14 mouse cellular contexts compared by ENCODE assay signal in genomic region chr12:57184401-57185147, GRCm38 (mm10). TPM values are rescaled to one million over a fixed set of nuclear protein-coding genes. Genes with fewer than 3 reads are reported as not detected.
DNase-seq lines count a peak whose midpoint lies in the region; ATAC-seq and TF ChIP-seq lines count a peak whose summit lies in the region.
"Had no signal": no experiment of that assay in that cellular context is flagged by ENCODE, and none has a peak within 500 bp of the region (broad histone marks: within the 10 kb centered on the region; RNA-seq: fewer than 3 reads in every experiment).

No protein-coding gene starts in this region.

- no peaks in the 10 kb centered on the region for H3K9me3 ChIP-seq in midbrain, postnatal 0 days (ENCODE audit: low read length)
- no peaks in the 10 kb centered on the region for H3K9me3 ChIP-seq in midbrain, embryonic 15.5 days
- H3K9me3 ChIP-seq in erythroblast, embryonic 14.5 days (ENCODE audit: control insufficient read depth, low read length) = no peaks in the 10 kb centered on the region
- no peaks in the 10 kb centered on the region for H3K9me3 ChIP-seq in intestine, embryonic 16.5 days (ENCODE audit: control insufficient read depth, low read length)
- H3K9me3 ChIP-seq: heart, embryonic 15.5 days; limb, embryonic 15.5 days had no signal

- peak; percentile 59 for TF ChIP-seq CTCF in heart, adult 2 months (IDR thresholded peaks at IDR 0.05)
- peak; percentile 71 for TF ChIP-seq CTCF in midbrain, postnatal 0 days (IDR thresholded peaks at IDR 0.05)

- intact Hi-C loops in heart, adult 2 months (cut with DNase I) = loop anchor here (5.0 to 10.0 kb wide), 2 partner anchors 197 to 500 kb away; no protein-coding TSS in a partner anchor

- ATAC-seq in midbrain, postnatal 0 days (ENCODE audit: low FRiP score) = no peak
- ATAC-seq in midbrain, embryonic 15.5 days (replicated peaks) = no peak
- peak; percentile 62 for ATAC-seq in megakaryocyte-erythroid progenitor cell, adult 5-6 weeks (replicated peaks; ENCODE audit: low FRiP score, low TSS enrichment, poor library complexity, severe bottlenecking)
- no peak for ATAC-seq in intestine, embryonic 16.5 days
- ATAC-seq: forebrain, embryonic 16.5 days had no signal

- no peaks in the 10 kb centered on the region for H3K36me3 ChIP-seq in heart, adult 2 months (ENCODE audit: control insufficient read depth, insufficient read depth, low read length)
- no peaks in the 10 kb centered on the region for H3K36me3 ChIP-seq in midbrain, postnatal 0 days (ENCODE audit: insufficient read depth, low read length)
- no peaks in the 10 kb centered on the region for H3K36me3 ChIP-seq in midbrain, embryonic 15.5 days (replicated peaks)
- peaks cover 12% of the 10 kb centered on the region for H3K36me3 ChIP-seq in erythroblast, embryonic 14.5 days (ENCODE audit: control insufficient read depth)
- H3K36me3 ChIP-seq in intestine, embryonic 16.5 days (ENCODE audit: control insufficient read depth, insufficient read depth, low read length) = no peaks in the 10 kb centered on the region
- H3K36me3 ChIP-seq: heart, embryonic 15.5 days; limb, embryonic 15.5 days had no signal

- peaks cover 1% of the 10 kb centered on the region for H3K4me1 ChIP-seq in heart, adult 2 months (ENCODE audit: control insufficient read depth, insufficient read depth, low read length)
- H3K4me1 ChIP-seq in midbrain, postnatal 0 days (ENCODE audit: insufficient read depth, low read length) = no peaks in the 10 kb centered on the region
- H3K4me1 ChIP-seq in midbrain, embryonic 15.5 days = peaks cover 3% of the 10 kb centered on the region
- H3K4me1 ChIP-seq in erythroblast, embryonic 14.5 days (ENCODE audit: control insufficient read depth) = peaks cover 58% of the 10 kb centered on the region
- H3K4me1 ChIP-seq in intestine, embryonic 16.5 days (ENCODE audit: control insufficient read depth, insufficient read depth, low read length) = no peaks in the 10 kb centered on the region

- H3K79me2 ChIP-seq in heart, adult 2 months (replicated peaks; ENCODE audit: control insufficient read depth, insufficient read depth, low read length) = no peaks in the 10 kb centered on the region

- no peak overlapping the region for H3K27ac ChIP-seq in heart, adult 2 months
- no peak overlapping the region for H3K27ac ChIP-seq in midbrain, postnatal 0 days (ENCODE audit: low read depth, low read length)
- no peak overlapping the region for H3K27ac ChIP-seq in midbrain, embryonic 15.5 days
- no peak overlapping the region for H3K27ac ChIP-seq in intestine, embryonic 16.5 days (ENCODE audit: low read length)
- H3K27ac ChIP-seq: heart, embryonic 15.5 days; limb, embryonic 15.5 days had no signal

- TF ChIP-seq POLR2A in heart, adult 2 months (IDR thresholded peaks at IDR 0.05; ENCODE audit: insufficient read depth, low read depth, low read length) = no peak

- no peak overlapping the region for H3K9ac ChIP-seq in heart, adult 2 months (ENCODE audit: low read depth, low read length)
- no peak overlapping the region for H3K9ac ChIP-seq in midbrain, postnatal 0 days (replicated peaks; ENCODE audit: low read length, poor library complexity, severe bottlenecking)
- no peak overlapping the region for H3K9ac ChIP-seq in midbrain, embryonic 15.5 days
- no peak overlapping the region for H3K9ac ChIP-seq in intestine, embryonic 16.5 days (ENCODE audit: low read depth, low read length)
- H3K9ac ChIP-seq: heart, embryonic 15.5 days; limb, embryonic 15.5 days had no signal

- TF ChIP-seq EP300 in heart, adult 2 months (IDR thresholded peaks at IDR 0.05; ENCODE audit: insufficient read depth, low read depth, low read length) = no peak

- H3K4me2 ChIP-seq in midbrain, postnatal 0 days (ENCODE audit: low read depth, low read length, poor library complexity, severe bottlenecking) = no peak overlapping the region
- no peak overlapping the region for H3K4me2 ChIP-seq in midbrain, embryonic 15.5 days
- H3K4me2 ChIP-seq in intestine, embryonic 16.5 days (ENCODE audit: low read depth, low read length) = no peak overlapping the region
- H3K4me2 ChIP-seq: heart, embryonic 15.5 days; limb, embryonic 15.5 days had no signal

- WGBS in heart, adult 2 months = 50% methylated on average over 2 of the region's 2 CpGs
- 53% methylated on average over 2 of the region's 2 CpGs for WGBS in midbrain, postnatal 0 days
- WGBS in midbrain, embryonic 15.5 days = 53% methylated on average over 2 of the region's 2 CpGs
- 59% methylated on average over 2 of the region's 2 CpGs for WGBS in intestine, embryonic 16.5 days

- no peak overlapping the region for H3K4me3 ChIP-seq in heart, adult 2 months
- H3K4me3 ChIP-seq in midbrain, postnatal 0 days (ENCODE audit: low read depth, low read length) = no peak overlapping the region
- no peak overlapping the region for H3K4me3 ChIP-seq in midbrain, embryonic 15.5 days
- peak overlapping the region; percentile 23 for H3K4me3 ChIP-seq in erythroblast, embryonic 14.5 days (replicated peaks)
- H3K4me3 ChIP-seq in intestine, embryonic 16.5 days (ENCODE audit: low read length) = no peak overlapping the region
- H3K4me3 ChIP-seq: heart, embryonic 15.5 days; limb, embryonic 15.5 days had no signal

- DNase-seq in heart, adult 2 months = no peak
- DNase-seq in heart, postnatal 4 days = no peak
- DNase-seq in midbrain, postnatal 0 days (ENCODE audit: low spot score) = peak; percentile 24
- DNase-seq in layer of hippocampus, adult 18-20 months (ENCODE audit: low spot score in 2 of 2) = no peak
- DNase-seq: cerebellum, adult 2 months; gastrocnemius, postnatal 36 days; thymus, postnatal 36 days had no signal

- H3K27me3 ChIP-seq in heart, adult 2 months (ENCODE audit: control insufficient read depth, insufficient read depth, low read length) = no peaks in the 10 kb centered on the region
- no peaks in the 10 kb centered on the region for H3K27me3 ChIP-seq in midbrain, postnatal 0 days (ENCODE audit: insufficient read depth, low read length)
- no peaks in the 10 kb centered on the region for H3K27me3 ChIP-seq in midbrain, embryonic 15.5 days (replicated peaks)
- no peaks in the 10 kb centered on the region for H3K27me3 ChIP-seq in erythroblast, embryonic 14.5 days (ENCODE audit: control insufficient read depth)
- H3K27me3 ChIP-seq in intestine, embryonic 16.5 days (replicated peaks; ENCODE audit: control insufficient read depth, insufficient read depth, low read length) = peaks cover 4% of the 10 kb centered on the region; the same call in 1 of the 2 replicates

RNA-seq across cellular contexts. Expression of gene Slc25a21, which starts 12.7 kb away (rescaled TPM):
- under 1 TPM; 0.34 to 0.66 TPM for total RNA-seq in heart, adult 2 months (2021)
- polyA plus RNA-seq in heart, adult 2 months (2012; rRNA removed) = 0.06 TPM in 1 of 2 replicates, not detected in the other
- under 1 TPM; 0.17 to 0.54 TPM for total RNA-seq in heart, postnatal 4 days (2021)
- total RNA-seq in midbrain, postnatal 0 days (2014; rRNA removed) = not detected in 2 replicates
- 0.11 and 0.12 TPM in 2 replicates for polyA plus RNA-seq in midbrain, postnatal 0 days (2015; fragmentation: Nextera tagmentation; extraction: Ambion mirVana)
- 0.12 and 0.46 TPM in 2 replicates for polyA plus RNA-seq in midbrain, embryonic 15.5 days (2015; fragmentation: Nextera tagmentation; extraction: Ambion mirVana)
- polyA plus RNA-seq in erythroblast, embryonic 14.5 days (2012) = 4.3 and 5.0 TPM in 2 replicates
- total RNA-seq in megakaryocyte-erythroid progenitor cell, adult 5-6 weeks (2014; fragmentation: Nextera tagmentation) = 82.8 and 87.5 TPM in 2 replicates
- total RNA-seq in megakaryocyte-erythroid progenitor cell, adult 5-6 weeks (2017) = 89.5 and 97.5 TPM in 2 replicates
- polyA plus RNA-seq in intestine, embryonic 16.5 days (2015; fragmentation: Nextera tagmentation; extraction: Ambion mirVana) = 0.21 and 0.71 TPM in 2 replicates
- total RNA-seq in layer of hippocampus, adult 18-20 months (2021) = under 1 TPM; 0.32 to 0.89 TPM
- polyA plus RNA-seq: forebrain, embryonic 16.5 days had no signal

RNA-seq across cellular contexts. Expression of gene Prps1l3, which starts 45.6 kb away (rescaled TPM):
- total RNA-seq in heart, adult 2 months (2021) = 10 to 100 TPM; 18.5 to 20.4 TPM
- 5.8 and 13.1 TPM in 2 replicates for polyA plus RNA-seq in heart, adult 2 months (2012; rRNA removed)
- 10 to 100 TPM; 20.6 to 22.4 TPM for total RNA-seq in heart, postnatal 4 days (2021)
- total RNA-seq in midbrain, postnatal 0 days (2014; rRNA removed) = 17.3 and 20.3 TPM in 2 replicates
- 13.7 TPM in 2 replicates for polyA plus RNA-seq in midbrain, postnatal 0 days (2015; fragmentation: Nextera tagmentation; extraction: Ambion mirVana)
- 28.7 and 30.7 TPM in 2 replicates for polyA plus RNA-seq in midbrain, embryonic 15.5 days (2015; fragmentation: Nextera tagmentation; extraction: Ambion mirVana)
- 0.31 and 0.80 TPM in 2 replicates for polyA plus RNA-seq in erythroblast, embryonic 14.5 days (2012)
- 58.3 and 61.3 TPM in 2 replicates for total RNA-seq in megakaryocyte-erythroid progenitor cell, adult 5-6 weeks (2014; fragmentation: Nextera tagmentation)
- total RNA-seq in megakaryocyte-erythroid progenitor cell, adult 5-6 weeks (2017) = 138 and 146 TPM in 2 replicates
- 54.2 and 59.2 TPM in 2 replicates for polyA plus RNA-seq in intestine, embryonic 16.5 days (2015; fragmentation: Nextera tagmentation; extraction: Ambion mirVana)
- 10 to 100 TPM; 17.6 to 19.1 TPM for total RNA-seq in layer of hippocampus, adult 18-20 months (2021)

RNA-seq across cellular contexts. Expression of gene Mipol1, which starts 45.7 kb away (rescaled TPM):
- total RNA-seq in heart, adult 2 months (2021) = 1 to 10 TPM; 4.1 to 4.5 TPM
- 1.3 and 1.5 TPM in 2 replicates for polyA plus RNA-seq in heart, adult 2 months (2012; rRNA removed)
- 1 to 10 TPM; 8.5 TPM for total RNA-seq in heart, postnatal 4 days (2021)
- 1.9 and 4.0 TPM in 2 replicates for total RNA-seq in midbrain, postnatal 0 days (2014; rRNA removed)
- polyA plus RNA-seq in midbrain, postnatal 0 days (2015; fragmentation: Nextera tagmentation; extraction: Ambion mirVana) = 3.5 and 4.1 TPM in 2 replicates
- 4.3 and 4.6 TPM in 2 replicates for polyA plus RNA-seq in midbrain, embryonic 15.5 days (2015; fragmentation: Nextera tagmentation; extraction: Ambion mirVana)
- polyA plus RNA-seq in erythroblast, embryonic 14.5 days (2012) = 0.08 TPM in 2 replicates
- 6.0 and 20.2 TPM in 2 replicates for total RNA-seq in megakaryocyte-erythroid progenitor cell, adult 5-6 weeks (2014; fragmentation: Nextera tagmentation)
- 15.4 and 25.6 TPM in 2 replicates for total RNA-seq in megakaryocyte-erythroid progenitor cell, adult 5-6 weeks (2017)
- polyA plus RNA-seq in intestine, embryonic 16.5 days (2015; fragmentation: Nextera tagmentation; extraction: Ambion mirVana) = 7.2 and 9.9 TPM in 2 replicates
- total RNA-seq in layer of hippocampus, adult 18-20 months (2021) = 1 to 10 TPM; 6.0 to 7.4 TPM

Comparison
In these comparisons a context has a peak if more than half of its experiments do, and no peak if none do; other contexts are left out.
1. RNA of gene Slc25a21, which starts 12.7 kb away (total RNA-seq): 82.8 to 97.5 TPM in megakaryocyte-erythroid progenitor cell, adult 5-6 weeks; 0.32 to 0.89 TPM in layer of hippocampus, adult 18-20 months, 0.34 to 0.66 TPM in heart, adult 2 months, 0.17 to 0.54 TPM in heart, postnatal 4 days and not detected in midbrain, postnatal 0 days; every median in the first group is over 10 times any median in the second.